Mouse (Mus musculus): Measurements from ENCODE around the gene Gstcd. TPM values are rescaled to one million over a fixed set of nuclear protein-coding genes. Genes with fewer than 3 reads are reported as not detected.

Gene Gstcd
- total RNA-seq, 2 experiments from 2014 or later, result 7.6 to 8.2 TPM

GRCm38 (mm10) chr3:132944609-132945008, 147.2 kb downstream of the Gstcd start:
- no peak for DNase-seq (ENCODE audit: low spot score in 2 of 2)

GRCm38 (mm10) chr3:132944193-132944592, 147.6 kb downstream of the Gstcd start:
- DNase-seq (ENCODE audit: low spot score in 2 of 2), result no peak

- no peak for DNase-seq (ENCODE audit: low spot score in 2 of 2)
Observed at GRCm38 (mm10) chr3:132942778-132943177, 149.1 kb downstream of the Gstcd start.

GRCm38 (mm10) chr3:132940181-132940990, 151.4 kb downstream of the Gstcd start:
- no peak for DNase-seq (ENCODE audit: low spot score in 2 of 2)

- DNase-seq (ENCODE audit: low spot score in 2 of 2), result no peak
Observed at GRCm38 (mm10) chr3:132939006-132939405, 152.8 kb downstream of the Gstcd start.

GRCm38 (mm10) chr3:132934649-132935048, 157.2 kb downstream of the Gstcd start:
- DNase-seq (ENCODE audit: low spot score in 2 of 2), result no peak

Other genes with a start within 250 kb of the Gstcd start
- gene Npnt, start 141.7 kb downstream of the Gstcd start, total RNA-seq (2021), result 10 to 100 TPM; 14.4 to 17.6 TPM
- gene Ints12, start 193 bp downstream of the Gstcd start, total RNA-seq (2021), result 10 to 100 TPM; 10.6 to 12.3 TPM
- not detected for gene Arhgef38, start 142.9 kb upstream of the Gstcd start, total RNA-seq (2021)
- gene Ppa2, start 218.1 kb upstream of the Gstcd start, total RNA-seq (2021), result 10 to 100 TPM; 47.9 to 50.3 TPM